Mouse (Mus musculus) MEL (cell line): ENCODE measurements around the gene Runx1. TPM values are rescaled to one million over a fixed set of nuclear protein-coding genes. Genes with fewer than 3 reads are reported as not detected.

ENCODE experiments used
- DNase-seq: peaks from one replicate; pipeline ENCODE4 v3.0.0; 2011; ENCODE audit warnings: low read depth, low spot score
- H3K27ac ChIP-seq: 2 replicates; pipeline ENCODE4 v1.5.1; 2012; ENCODE audit warnings: low read depth, mild to moderate bottlenecking, control low read depth, low read length, moderate library complexity; ENCODE audit not compliant: control insufficient read depth
- H3K27me3 ChIP-seq, 2 experiments: fragments of 150-350 bp in 1 of 2; sonication (generic) in 1 of 2; 2 replicates each; pipeline ENCODE4 v1.6.1; 2012; ENCODE audit warnings: low read length in 2 of 2, mild to moderate bottlenecking in 2 of 2, improper control_type of control experiment in 1 of 2, moderate library complexity in 1 of 2; ENCODE audit not compliant: insufficient read depth in 2 of 2, control insufficient read depth in 1 of 2
- H3K36me3 ChIP-seq, 2 experiments: 2 replicates each; pipeline ENCODE4 v1.6.1; 2012 to 2014; ENCODE audit warnings: low read length in 2 of 2, improper control_type of control experiment in 1 of 2, inconsistent platforms in 1 of 2, mild to moderate bottlenecking in 1 of 2; ENCODE audit not compliant: insufficient read depth in 2 of 2, control insufficient read depth in 1 of 2
- H3K4me1 ChIP-seq, 2 experiments: fragments of 150-350 bp in 1 of 2; sonication (generic) in 1 of 2; 2 replicates each; pipeline ENCODE4 v1.6.1; 2012; ENCODE audit warnings: low read length in 2 of 2, improper control_type of control experiment in 1 of 2, mild to moderate bottlenecking in 1 of 2; ENCODE audit not compliant: insufficient read depth in 2 of 2, control insufficient read depth in 1 of 2
- H3K4me3 ChIP-seq, 2 experiments: fragments of 150-350 bp in 1 of 2; sonication (generic) in 1 of 2; 2 replicates each; pipeline ENCODE4 v1.5.1; 2012; ENCODE audit warnings: low read depth in 2 of 2, low read length in 2 of 2, mild to moderate bottlenecking in 2 of 2, moderate library complexity in 2 of 2, control low read depth in 1 of 2, improper control_type of control experiment in 1 of 2; ENCODE audit not compliant: control insufficient read depth in 1 of 2, insufficient read depth in 1 of 2
- H3K79me2 ChIP-seq: 2 replicates; pipeline ENCODE4 v1.6.1; 2012; ENCODE audit warnings: mild to moderate bottlenecking, low read length, moderate library complexity; ENCODE audit not compliant: control insufficient read depth, poor library complexity, insufficient read depth
- H3K9ac ChIP-seq: 2 replicates; pipeline ENCODE4 v1.6.1; 2012; ENCODE audit warnings: low read depth, mild to moderate bottlenecking, control low read depth, low read length, moderate library complexity; ENCODE audit not compliant: control insufficient read depth, poor library complexity, severe bottlenecking
- H3K9me3 ChIP-seq: fragments of 150-350 bp; sonication (generic); replicated peaks from 2 replicates; pipeline ENCODE4 v1.6.1; 2012; ENCODE audit warnings: mild to moderate bottlenecking, low read length, improper control_type of control experiment, moderate library complexity; ENCODE audit not compliant: insufficient read depth
- BHLHE40 ChIP-seq: IDR thresholded peaks from 2 replicates; pipeline ENCODE4 v1.6.1; 2012; ENCODE audit warnings: low read depth, mild to moderate bottlenecking, inconsistent platforms, low read length, improper control_type of control experiment, borderline replicate concordance
- CHD2 ChIP-seq: IDR thresholded peaks from 2 replicates; pipeline ENCODE4 v1.6.1; 2011; ENCODE audit warnings: low read length, improper control_type of control experiment
- CTCF ChIP-seq, 3 experiments: IDR thresholded peaks in 2 of 3; conservative IDR thresholded peaks in 1 of 3; 2 replicates each; pipeline ENCODE4 v1.5.1; 2011 to 2012; ENCODE audit warnings: low read length in 3 of 3, low read depth in 2 of 3, mild to moderate bottlenecking in 2 of 3, improper control_type of control experiment in 1 of 3, inconsistent platforms in 1 of 3, mixed read lengths in 1 of 3, moderate library complexity in 1 of 3; ENCODE audit not compliant: control insufficient read depth in 1 of 3, insufficient read depth in 1 of 3, poor library complexity in 1 of 3, severe bottlenecking in 1 of 3
- EP300 ChIP-seq, 2 experiments: IDR thresholded peaks; 2 replicates each; pipeline ENCODE4 v1.6.1; 2011; ENCODE audit warnings: improper control_type of control experiment in 2 of 2, low read length in 2 of 2, low read depth in 1 of 2, mild to moderate bottlenecking in 1 of 2
- ETS1 ChIP-seq: IDR thresholded peaks from 2 replicates; pipeline ENCODE4 v1.6.1; 2012; ENCODE audit warnings: low read depth, mild to moderate bottlenecking, inconsistent platforms, low read length, improper control_type of control experiment, moderate library complexity
- GABPA ChIP-seq: IDR thresholded peaks from 2 replicates; pipeline ENCODE4 v1.6.1; 2012; ENCODE audit warnings: low read depth, mild to moderate bottlenecking, inconsistent platforms, low read length, improper control_type of control experiment, moderate library complexity
- GATA1 ChIP-seq: IDR thresholded peaks from 2 replicates; pipeline ENCODE4 v1.6.1; 2011; ENCODE audit warnings: low read depth, low read length, improper control_type of control experiment
- HCFC1 ChIP-seq: IDR thresholded peaks from 2 replicates; pipeline ENCODE4 v1.6.1; 2012; ENCODE audit warnings: low read depth, mild to moderate bottlenecking, inconsistent platforms, low read length, improper control_type of control experiment, moderate library complexity
- MAZ ChIP-seq: IDR thresholded peaks from 2 replicates; pipeline ENCODE4 v1.6.1; 2012; ENCODE audit warnings: low read depth, mild to moderate bottlenecking, inconsistent platforms, low read length, improper control_type of control experiment
- MYC ChIP-seq: IDR thresholded peaks from 2 replicates; pipeline ENCODE4 v1.6.1; 2011; ENCODE audit warnings: low read depth, mild to moderate bottlenecking, low read length, improper control_type of control experiment, moderate library complexity
- NELFE ChIP-seq: IDR thresholded peaks from 2 replicates; pipeline ENCODE4 v1.6.1; 2011; ENCODE audit warnings: low read depth, low read length, improper control_type of control experiment
- POLR2AphosphoS2 ChIP-seq: IDR thresholded peaks from 2 replicates; pipeline ENCODE4 v1.6.1; 2011; ENCODE audit warnings: low read length, improper control_type of control experiment
- POLR2AphosphoS5 ChIP-seq: IDR thresholded peaks from 2 replicates; pipeline ENCODE4 v1.6.1; 2012; ENCODE audit warnings: low read depth, borderline replicate concordance, mild to moderate bottlenecking, inconsistent platforms, low read length, moderate library complexity, mixed read lengths
- RAD21 ChIP-seq: IDR thresholded peaks from 2 replicates; pipeline ENCODE4 v1.6.1; 2011; ENCODE audit warnings: mild to moderate bottlenecking, low read depth, low read length, improper control_type of control experiment
- RCOR1 ChIP-seq: IDR thresholded peaks from 2 replicates; pipeline ENCODE4 v1.6.1; 2012; ENCODE audit warnings: low read depth, mild to moderate bottlenecking, inconsistent platforms, low read length, improper control_type of control experiment
- SMC3 ChIP-seq: IDR thresholded peaks from 2 replicates; pipeline ENCODE4 v1.6.1; 2011; ENCODE audit warnings: low read depth, low read length, improper control_type of control experiment
- TBP ChIP-seq: IDR thresholded peaks from 2 replicates; pipeline ENCODE4 v1.8.0; 2011; ENCODE audit warnings: low read depth, low read length, improper control_type of control experiment
- USF1 ChIP-seq: IDR thresholded peaks from 2 replicates; pipeline ENCODE4 v1.6.1; 2014; ENCODE audit warnings: low read depth, mild to moderate bottlenecking, inconsistent platforms, low read length, improper control_type of control experiment, moderate library complexity
- ZKSCAN1 ChIP-seq: IDR thresholded peaks from 2 replicates; pipeline ENCODE4 v1.6.1; 2012; ENCODE audit warnings: low read depth, mild to moderate bottlenecking, inconsistent platforms, low read length, improper control_type of control experiment, moderate library complexity
- ZNF384 ChIP-seq: IDR thresholded peaks from 2 replicates; pipeline ENCODE4 v1.6.1; 2012; ENCODE audit warnings: low read depth, mild to moderate bottlenecking, inconsistent platforms, low read length, improper control_type of control experiment
- polyA plus RNA-seq, 2 experiments: library from polyadenylated mRNA; stranded (reverse) in 1 of 2; unstranded in 1 of 2; fragments of >175 nt in 1 of 2; fragments of >200 nt in 1 of 2; gene quantifications; 2 replicates each; pipeline versions ENCODE4 v1.2.1 to v1.2.4; 2012; ENCODE audit warnings: low replicate concordance in 2 of 2, low read depth in 1 of 2; ENCODE audit not compliant: insufficient read length in 2 of 2, insufficient read depth in 1 of 2, missing spikeins in 1 of 2
- total RNA-seq: library from RNA; depleted of rRNA; stranded (reverse); fragments of 300-350 nt; gene quantifications from 2 replicates; pipeline ENCODE4 v1.2.3, GENCODE M21; 2012

The Runx1 gene
- total and polyA plus RNA-seq, 3 experiments: 14.3 to 23.5 TPM; not detected in 1

GRCm38 (mm10) chr16:92601270-92601826 is 224.6 kb downstream of the Runx1 start:
- H3K9me3 ChIP-seq: no peaks in the 10 kb centered on the region
- H3K27me3 ChIP-seq: no peaks in the 10 kb centered on the region
- H3K36me3 ChIP-seq: peaks cover 0 to 4% of the 10 kb centered on the region in 2 experiments; a peak in 2 of 4 replicates
- H3K4me1 ChIP-seq: no peaks in the 10 kb centered on the region
- H3K79me2 ChIP-seq: no peaks in the 10 kb centered on the region
- TF ChIP-seq GABPA (no peak), USF1 (no peak), POLR2AphosphoS2 (peak; percentile 79)
- TF ChIP-seq, all 39 proteins: peak for 1
- Histone ChIP-seq H3K4me3 (no peak overlapping the region), H3K9ac (no peak overlapping the region), H3K27ac (no peak overlapping the region)
- no peak for DNase-seq

- H3K27me3 ChIP-seq: no peaks in the 10 kb centered on the region
- H3K79me2 ChIP-seq: no peaks in the 10 kb centered on the region
- H3K4me3 ChIP-seq: no peak overlapping the region
- no peaks in the 10 kb centered on the region; a peak in 1 of 4 replicates for H3K4me1 ChIP-seq
- no peak overlapping the region for H3K9ac ChIP-seq
- H3K9me3 ChIP-seq: no peaks in the 10 kb centered on the region
- no peak for TF ChIP-seq GABPA
- no peak for TF ChIP-seq NELFE
- no peak for TF ChIP-seq CHD2
- TF ChIP-seq EP300 (IDR thresholded peaks at IDR 0.05; ENCODE audit: low read depth in 1 of 2, low read length in 2 of 2): no peak
- TF ChIP-seq ZKSCAN1: no peak
- no peak for TF ChIP-seq MAZ
- no peak for TF ChIP-seq TBP
- no peak for TF ChIP-seq RAD21
- no peak for TF ChIP-seq ZNF384
- TF ChIP-seq GATA1: no peak
- no peak for TF ChIP-seq POLR2AphosphoS5
- no peak for TF ChIP-seq SMC3
- no peak for TF ChIP-seq BHLHE40
- no peak for TF ChIP-seq ETS1
- no peak for TF ChIP-seq RCOR1
- no peak for TF ChIP-seq MYC
- TF ChIP-seq HCFC1: no peak
- no peak for TF ChIP-seq CTCF (IDR thresholded peaks at IDR 0.05 in 2 of 3, conservative IDR thresholded peaks at IDR 0.05 in 1 of 3; ENCODE audit: control insufficient read depth in 1 of 3, insufficient read depth in 1 of 3, low read depth in 2 of 3, low read length in 3 of 3, poor library complexity in 1 of 3, severe bottlenecking in 1 of 3)
- no peaks in the 10 kb centered on the region; a peak in 1 of 4 replicates for H3K36me3 ChIP-seq
- H3K27ac ChIP-seq: no peak overlapping the region
- no peak for DNase-seq
Observed at GRCm38 (mm10) chr16:92599451-92599850, 226.5 kb downstream of the Runx1 start.
